ENCODE assay signal across 8 mouse cellular contexts in the genomic region with DNA sequence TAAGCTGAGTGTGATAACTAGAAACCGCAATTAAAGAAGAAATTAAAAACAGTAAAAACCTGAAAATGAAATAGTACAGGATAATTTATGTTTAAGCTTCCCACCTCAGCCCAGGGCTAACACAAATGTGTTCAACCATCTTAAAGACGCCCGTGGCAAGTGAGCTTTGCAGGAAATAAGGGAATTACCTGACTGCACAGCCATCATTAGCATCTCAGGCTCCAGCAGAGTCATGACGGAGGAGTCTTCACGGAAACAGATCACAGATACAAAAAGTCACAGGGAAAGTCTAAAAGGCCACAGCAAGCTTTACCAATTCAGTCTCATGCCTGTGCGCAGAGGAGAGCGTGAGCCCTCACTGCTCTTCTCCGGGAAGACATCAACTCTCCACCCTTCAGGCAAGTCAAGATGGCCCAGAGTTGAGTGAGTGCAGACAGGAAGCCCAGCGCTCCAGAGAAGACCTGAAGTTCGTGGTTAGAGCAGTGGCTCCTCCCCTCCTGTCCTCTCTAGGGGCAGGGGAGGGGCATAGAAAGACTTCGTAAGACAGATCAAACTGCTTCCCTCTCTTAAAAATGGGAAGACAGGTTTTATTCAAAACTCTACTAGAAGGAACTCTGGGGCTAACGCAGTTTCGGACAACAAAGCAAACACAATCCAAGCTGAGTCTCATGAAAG.
DNase-seq lines count a peak whose midpoint lies in the region; ATAC-seq lines count a peak whose summit lies in the region.

No protein-coding gene starts in this region.

- ATAC-seq in activated CD4-positive, CD25-positive, alpha-beta regulatory T cell, adult 4 months = peak; percentile 97

- H3K27me3 ChIP-seq in megakaryocyte, embryonic 14.5 days (replicated peaks) = no peaks in the 10 kb centered on the region

- peak; percentile 35 to 47 for DNase-seq in left cerebral cortex, adult 18-20 months (ENCODE audit: low spot score in 2 of 2)
- DNase-seq in left cerebral cortex, postnatal 4 days = no peak
- DNase-seq in heart, adult 8-10 months (ENCODE audit: low spot score) = peak; percentile 58
- peak; percentile 30 for DNase-seq in kidney, postnatal 14 days
- DNase-seq in thymus, postnatal 0 days (ENCODE audit: low spot score) = peak; percentile 82
- DNase-seq in cerebellum, adult 18-20 months = no peak

- intact Hi-C loops in left cerebral cortex, postnatal 4 days (cut with DNase I) = no loop called here

- H3K4me3 ChIP-seq in megakaryocyte, embryonic 14.5 days (replicated peaks) = peak overlapping the region; percentile 90

- peaks cover 2% of the 10 kb centered on the region for H3K36me3 ChIP-seq in megakaryocyte, embryonic 14.5 days (replicated peaks; ENCODE audit: low read length)

- peaks cover 57% of the 10 kb centered on the region for H3K4me1 ChIP-seq in megakaryocyte, embryonic 14.5 days

- H3K9me3 ChIP-seq in megakaryocyte, embryonic 14.5 days = no peaks in the 10 kb centered on the region

Comparison
In these comparisons a context has a peak if more than half of its experiments do, and no peak if none do; other contexts are left out.
1. DNase-seq: peak in left cerebral cortex, adult 18-20 months (2 of 2), heart, adult 8-10 months (single experiment), kidney, postnatal 14 days (single experiment) and thymus, postnatal 0 days (single experiment); none in left cerebral cortex, postnatal 4 days (single experiment) and cerebellum, adult 18-20 months (0 of 2).